ENCODE assay signal across 29 mouse cellular contexts in the genomic region with DNA sequence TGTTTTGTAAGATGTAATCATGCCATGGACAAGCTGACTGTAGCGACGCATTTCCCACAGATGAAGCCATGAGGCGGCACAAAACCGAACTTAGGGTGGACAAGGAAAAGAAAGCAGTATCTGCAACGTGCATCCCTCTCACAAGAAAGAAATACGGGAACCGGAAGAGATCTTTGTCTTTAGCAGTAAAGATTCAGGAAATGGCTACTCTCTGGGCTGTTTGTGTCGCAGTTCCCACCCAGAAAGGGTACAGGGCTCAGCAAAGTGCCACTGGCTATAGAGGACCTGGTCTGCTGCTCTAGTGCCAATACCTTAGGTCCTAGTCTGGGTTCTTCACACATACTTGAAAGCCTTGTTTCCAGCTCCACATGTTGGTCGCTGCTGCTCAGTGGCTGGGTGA.
DNase-seq lines count a peak whose midpoint lies in the region; ATAC-seq and TF ChIP-seq lines count a peak whose summit lies in the region.
"Had no signal": no experiment of that assay in that cellular context is flagged by ENCODE, and none has a peak within 500 bp of the region (broad histone marks: within the 10 kb centered on the region; RNA-seq: fewer than 3 reads in every experiment).

No protein-coding gene starts in this region.

- WGBS in hindbrain, embryonic 15.5 days = 74% methylated on average over 9 of the region's 9 CpGs
- WGBS in hindbrain, postnatal 0 days = 78% methylated on average over 9 of the region's 9 CpGs
- whole genome bisulfite sequencing in embryonic facial prominence, embryonic 10.5 days = 78% methylated on average over 9 of the region's 9 CpGs
- WGBS in limb, embryonic 12.5 days = 66% methylated on average over 9 of the region's 9 CpGs
- 66% methylated on average over 9 of the region's 9 CpGs for WGBS in neural tube, embryonic 15.5 days

- no peak overlapping the region for H3K9ac ChIP-seq in hindbrain, embryonic 15.5 days
- no peak overlapping the region for H3K9ac ChIP-seq in hindbrain, postnatal 0 days (replicated peaks; ENCODE audit: low read length)
- H3K9ac ChIP-seq in limb, embryonic 12.5 days (replicated peaks) = no peak overlapping the region
- no peak overlapping the region for H3K9ac ChIP-seq in neural tube, embryonic 15.5 days (replicated peaks)
- H3K9ac ChIP-seq: forebrain, embryonic 13.5 days; liver, embryonic 14.5 days had no signal

- no peaks in the 10 kb centered on the region for H3K9me3 ChIP-seq in hindbrain, embryonic 15.5 days
- H3K9me3 ChIP-seq in hindbrain, postnatal 0 days (ENCODE audit: low read length) = no peaks in the 10 kb centered on the region
- H3K9me3 ChIP-seq in embryonic facial prominence, embryonic 10.5 days = no peaks in the 10 kb centered on the region
- no peaks in the 10 kb centered on the region for H3K9me3 ChIP-seq in limb, embryonic 12.5 days
- H3K9me3 ChIP-seq in neural tube, embryonic 15.5 days (replicated peaks) = no peaks in the 10 kb centered on the region
- H3K9me3 ChIP-seq: forebrain, embryonic 13.5 days; midbrain, embryonic 10.5 days had no signal

- H3K27ac ChIP-seq in hindbrain, embryonic 15.5 days (replicated peaks) = 0 out of 2 replicates have a peak overlapping the region, but pooled peaks have one; percentile 4
- H3K27ac ChIP-seq in hindbrain, postnatal 0 days = no peak overlapping the region
- 0 out of 2 replicates have a peak overlapping the region, but pooled peaks have one; percentile 15 for H3K27ac ChIP-seq in embryonic facial prominence, embryonic 10.5 days (replicated peaks)
- peak overlapping the region; percentile 77 for H3K27ac ChIP-seq in limb, embryonic 12.5 days
- H3K27ac ChIP-seq in neural tube, embryonic 15.5 days (replicated peaks) = peak overlapping the region; percentile 23; the same call in 1 of the 2 replicates
- H3K27ac ChIP-seq: forebrain, embryonic 13.5 days; left cerebral cortex, adult 2 months; liver, embryonic 14.5 days; macrophage; midbrain, embryonic 10.5 days had no signal

- H3K36me3 ChIP-seq in hindbrain, embryonic 15.5 days = no peaks in the 10 kb centered on the region
- no peaks in the 10 kb centered on the region for H3K36me3 ChIP-seq in hindbrain, postnatal 0 days (ENCODE audit: insufficient read depth, low read length)
- H3K36me3 ChIP-seq in embryonic facial prominence, embryonic 10.5 days (replicated peaks) = no peaks in the 10 kb centered on the region
- no peaks in the 10 kb centered on the region for H3K36me3 ChIP-seq in limb, embryonic 12.5 days
- H3K36me3 ChIP-seq in neural tube, embryonic 15.5 days = no peaks in the 10 kb centered on the region
- H3K36me3 ChIP-seq: midbrain, embryonic 10.5 days had no signal

- H3K4me2 ChIP-seq in hindbrain, embryonic 15.5 days = no peak overlapping the region
- H3K4me2 ChIP-seq in hindbrain, postnatal 0 days (ENCODE audit: low read depth, low read length) = no peak overlapping the region
- H3K4me2 ChIP-seq in limb, embryonic 12.5 days = no peak overlapping the region
- no peak overlapping the region for H3K4me2 ChIP-seq in neural tube, embryonic 15.5 days
- H3K4me2 ChIP-seq: forebrain, embryonic 13.5 days; heart, embryonic 11.5 days had no signal

- no peaks in the 10 kb centered on the region for H3K27me3 ChIP-seq in hindbrain, embryonic 15.5 days
- no peaks in the 10 kb centered on the region; the same call in 1 of the 2 replicates for H3K27me3 ChIP-seq in hindbrain, postnatal 0 days (ENCODE audit: insufficient read depth, low read length)
- peaks cover 46% of the 10 kb centered on the region for H3K27me3 ChIP-seq in embryonic facial prominence, embryonic 10.5 days (replicated peaks; ENCODE audit: low read depth, poor library complexity, severe bottlenecking)
- peaks cover 27% of the 10 kb centered on the region for H3K27me3 ChIP-seq in limb, embryonic 12.5 days
- no peaks in the 10 kb centered on the region; the same call in 1 of the 2 replicates for H3K27me3 ChIP-seq in neural tube, embryonic 15.5 days (replicated peaks)
- H3K27me3 ChIP-seq: Patski had no signal

- H3K4me3 ChIP-seq in hindbrain, embryonic 15.5 days = no peak overlapping the region
- no peak overlapping the region for H3K4me3 ChIP-seq in hindbrain, postnatal 0 days (ENCODE audit: low read length)
- H3K4me3 ChIP-seq in embryonic facial prominence, embryonic 10.5 days = no peak overlapping the region
- no peak overlapping the region for H3K4me3 ChIP-seq in limb, embryonic 12.5 days (replicated peaks)
- H3K4me3 ChIP-seq in neural tube, embryonic 15.5 days (replicated peaks) = no peak overlapping the region
- H3K4me3 ChIP-seq: forebrain, embryonic 13.5 days; left cerebral cortex, adult 2 months; midbrain, embryonic 10.5 days; myocyte had no signal

- no peak for DNase-seq in hindbrain, postnatal 0 days (ENCODE audit: low spot score)
- DNase-seq in embryonic facial prominence, embryonic 10.5 days (ENCODE audit: low spot score) = no peak
- no peak for DNase-seq in spleen, adult 18-20 months
- DNase-seq in cerebellum, postnatal 10 days = no peak
- DNase-seq: adrenal gland, postnatal 10 days; cerebellum, adult 11 months; cerebellum, adult 9-11 months; gastrocnemius, postnatal 25 days; heart, adult 18-20 months; heart, postnatal 4 days; kidney, adult 11 months; kidney, postnatal 25 days; liver; lung, adult 2 months; lung, postnatal 10 days; right cerebral cortex, postnatal 25 days; thymus, postnatal 25 days had no signal

- peaks cover 7% of the 10 kb centered on the region for H3K4me1 ChIP-seq in hindbrain, embryonic 15.5 days (replicated peaks)
- H3K4me1 ChIP-seq in hindbrain, postnatal 0 days (ENCODE audit: insufficient read depth, low read length) = no peaks in the 10 kb centered on the region
- peaks cover 29% of the 10 kb centered on the region for H3K4me1 ChIP-seq in embryonic facial prominence, embryonic 10.5 days
- H3K4me1 ChIP-seq in limb, embryonic 12.5 days (replicated peaks) = peaks cover 57% of the 10 kb centered on the region
- peaks cover 40% of the 10 kb centered on the region for H3K4me1 ChIP-seq in neural tube, embryonic 15.5 days

- no peak for ATAC-seq in hindbrain, embryonic 15.5 days (ENCODE audit: low FRiP score, low read depth)
- ATAC-seq in hindbrain, postnatal 0 days = no peak
- no peak for ATAC-seq in limb, embryonic 12.5 days (ENCODE audit: insufficient number of reproducible peaks, insufficient read depth, low FRiP score, low TSS enrichment, low read depth)
- ATAC-seq in neural tube, embryonic 15.5 days (ENCODE audit: low FRiP score) = no peak
- ATAC-seq: forebrain, embryonic 13.5 days; inflammation-experienced regulatory T-cells, adult 6 months; Patski had no signal

- no peak for TF ChIP-seq CTCF in hindbrain, postnatal 0 days (IDR thresholded peaks at IDR 0.05; ENCODE audit: low read depth)
